22 mouse cellular contexts compared by ENCODE assay signal in genomic region chrX:151347278-151347677, GRCm38 (mm10). TPM values are rescaled to one million over a fixed set of nuclear protein-coding genes. Genes with fewer than 3 reads are reported as not detected.
A peak's percentile ranks its signal among the peaks of the same experiment; 100 is the strongest.
DNase-seq lines count a peak whose midpoint lies in the region; ATAC-seq and TF ChIP-seq lines count a peak whose summit lies in the region.
"Had no signal": no experiment of that assay in that cellular context is flagged by ENCODE, and none has a peak within 500 bp of the region (broad histone marks: within the 10 kb centered on the region; RNA-seq: fewer than 3 reads in every experiment).

No protein-coding gene starts in this region.

- H3K36me3 ChIP-seq in hindbrain, postnatal 0 days (ENCODE audit: insufficient read depth, low read length), result no peaks in the 10 kb centered on the region
- H3K36me3 ChIP-seq in hindbrain, embryonic 11.5 days (ENCODE audit: control insufficient read depth, insufficient read depth, low read length), result no peaks in the 10 kb centered on the region
- H3K36me3 ChIP-seq in neural tube, embryonic 13.5 days, result no peaks in the 10 kb centered on the region
- H3K36me3 ChIP-seq: hindbrain, embryonic 12.5 days; intestine, embryonic 15.5 days had no signal

- no peak for ATAC-seq in hindbrain, postnatal 0 days
- ATAC-seq in hindbrain, embryonic 11.5 days (ENCODE audit: low FRiP score), result no peak
- ATAC-seq in neural tube, embryonic 13.5 days (ENCODE audit: low read depth), result no peak
- ATAC-seq: forebrain, embryonic 13.5 days; intestine, embryonic 15.5 days; Patski had no signal

- H3K4me1 ChIP-seq in hindbrain, postnatal 0 days (ENCODE audit: insufficient read depth, low read length), result no peaks in the 10 kb centered on the region
- no peaks in the 10 kb centered on the region for H3K4me1 ChIP-seq in hindbrain, embryonic 11.5 days (replicated peaks; ENCODE audit: control insufficient read depth, insufficient read depth, low read length)
- H3K4me1 ChIP-seq in neural tube, embryonic 13.5 days (replicated peaks), result peaks cover 18% of the 10 kb centered on the region
- H3K4me1 ChIP-seq: intestine, embryonic 15.5 days had no signal

- H3K9ac ChIP-seq in hindbrain, postnatal 0 days (replicated peaks; ENCODE audit: low read length), result no peak overlapping the region
- no peak overlapping the region for H3K9ac ChIP-seq in hindbrain, embryonic 11.5 days (ENCODE audit: low read depth, low read length)
- H3K9ac ChIP-seq in neural tube, embryonic 13.5 days, result no peak overlapping the region
- H3K9ac ChIP-seq: forebrain, embryonic 13.5 days; hindbrain, embryonic 12.5 days; intestine, embryonic 15.5 days had no signal

- no peak overlapping the region for H3K4me3 ChIP-seq in gastrocnemius, adult 2 months
- no peak overlapping the region for H3K4me3 ChIP-seq in hindbrain, postnatal 0 days (ENCODE audit: low read length)
- H3K4me3 ChIP-seq in hindbrain, embryonic 11.5 days (ENCODE audit: low read depth, low read length), result no peak overlapping the region
- H3K4me3 ChIP-seq in neural tube, embryonic 13.5 days, result no peak overlapping the region
- H3K4me3 ChIP-seq: forebrain, embryonic 10.5 days; forebrain, embryonic 13.5 days; hindbrain, embryonic 12.5 days; intestine, embryonic 15.5 days had no signal

- peak overlapping the region; percentile 60 for H3K4me2 ChIP-seq in hindbrain, postnatal 0 days (ENCODE audit: low read depth, low read length)
- H3K4me2 ChIP-seq in hindbrain, embryonic 11.5 days (replicated peaks; ENCODE audit: low read depth, low read length), result no peak overlapping the region
- H3K4me2 ChIP-seq in neural tube, embryonic 13.5 days, result 0 out of 2 replicates have a peak overlapping the region, but pooled peaks have one; percentile 67
- H3K4me2 ChIP-seq: heart, embryonic 11.5 days; hindbrain, embryonic 12.5 days; intestine, embryonic 15.5 days had no signal

- H3K9me3 ChIP-seq in hindbrain, postnatal 0 days (ENCODE audit: low read length), result no peaks in the 10 kb centered on the region
- no peaks in the 10 kb centered on the region for H3K9me3 ChIP-seq in hindbrain, embryonic 11.5 days (ENCODE audit: control insufficient read depth, low read length)
- H3K9me3 ChIP-seq in neural tube, embryonic 13.5 days, result no peaks in the 10 kb centered on the region
- H3K9me3 ChIP-seq: forebrain, embryonic 10.5 days; forebrain, embryonic 13.5 days; hindbrain, embryonic 12.5 days; intestine, embryonic 15.5 days had no signal

- H3K27ac ChIP-seq in gastrocnemius, adult 2 months, result peak overlapping the region; percentile 93
- no peak overlapping the region for H3K27ac ChIP-seq in hindbrain, postnatal 0 days
- no peak overlapping the region for H3K27ac ChIP-seq in hindbrain, embryonic 11.5 days (ENCODE audit: low read depth, low read length)
- H3K27ac ChIP-seq in neural tube, embryonic 13.5 days (replicated peaks), result no peak overlapping the region
- H3K27ac ChIP-seq: forebrain, embryonic 10.5 days; forebrain, embryonic 13.5 days; hindbrain, embryonic 12.5 days; intestine, embryonic 15.5 days had no signal

- no peaks in the 10 kb centered on the region for H3K27me3 ChIP-seq in hindbrain, postnatal 0 days (ENCODE audit: insufficient read depth, low read length)
- H3K27me3 ChIP-seq in hindbrain, embryonic 11.5 days (ENCODE audit: control insufficient read depth, insufficient read depth, low read length), result no peaks in the 10 kb centered on the region
- 0 out of 2 replicates have a peak, but pooled peaks cover 4% of the 10 kb centered on the region for H3K27me3 ChIP-seq in neural tube, embryonic 13.5 days
- H3K27me3 ChIP-seq: forebrain, embryonic 13.5 days; intestine, embryonic 15.5 days had no signal

- intact Hi-C loops in gastrocnemius, adult 2 months (cut with DNase I), result loop anchor here (10.0 kb wide), 2 partner anchors 168 to 212 kb away; no protein-coding TSS in a partner anchor

- DNase-seq in gastrocnemius, adult 2 months, result no peak
- DNase-seq in gastrocnemius, postnatal 25 days, result no peak
- no peak for DNase-seq in hindbrain, postnatal 0 days (ENCODE audit: low spot score)
- DNase-seq in hindbrain, embryonic 11.5 days (ENCODE audit: low spot score), result no peak
- DNase-seq in neural tube, embryonic 10.5 days (ENCODE audit: extremely low spot score, low spot score), result no peak
- no peak for DNase-seq in left cerebral cortex, adult 18-20 months (ENCODE audit: low spot score in 2 of 2)
- DNase-seq: adrenal gland, postnatal 10 days; adrenal gland, postnatal 36 days; cerebellum, adult 18-20 months; cerebellum, adult 9-10 months; cerebellum, postnatal 14 days; gastrocnemius, postnatal 10 days; heart, adult 11 months; heart, postnatal 36 days; kidney, adult 11 months had no signal

- no peak for TF ChIP-seq CTCF in gastrocnemius, adult 2 months (IDR thresholded peaks at IDR 0.05)
- TF ChIP-seq CTCF in hindbrain, postnatal 0 days (IDR thresholded peaks at IDR 0.05; ENCODE audit: low read depth), result no peak

RNA-seq across cellular contexts. Expression of gene Fam120c, which starts 3.3 kb away (rescaled TPM):
- 10 to 100 TPM; 10.9 to 12.0 TPM for total RNA-seq in gastrocnemius, adult 2 months (2021)
- 10 to 100 TPM; 11.4 to 11.7 TPM for total RNA-seq in gastrocnemius, postnatal 25 days (2021)
- 18.6 and 18.9 TPM in 2 replicates for total RNA-seq in hindbrain, postnatal 0 days (2014; rRNA removed)
- polyA plus RNA-seq in hindbrain, postnatal 0 days (2015; fragmentation: Nextera tagmentation; extraction: Ambion mirVana), result 7.1 and 7.7 TPM in 2 replicates
- 2.9 and 3.4 TPM in 2 replicates for polyA plus RNA-seq in hindbrain, embryonic 11.5 days (2014; fragmentation: Nextera tagmentation; extraction: Ambion mirVana)
- polyA plus RNA-seq in neural tube, embryonic 13.5 days (2015; fragmentation: Nextera tagmentation; extraction: Ambion mirVana), result 5.4 TPM in 2 replicates
- total RNA-seq in left cerebral cortex, adult 18-20 months (2021), result 10 to 100 TPM; 42.5 to 44.1 TPM
